ENCODE assay signal across 16 mouse cellular contexts in the genomic region with DNA sequence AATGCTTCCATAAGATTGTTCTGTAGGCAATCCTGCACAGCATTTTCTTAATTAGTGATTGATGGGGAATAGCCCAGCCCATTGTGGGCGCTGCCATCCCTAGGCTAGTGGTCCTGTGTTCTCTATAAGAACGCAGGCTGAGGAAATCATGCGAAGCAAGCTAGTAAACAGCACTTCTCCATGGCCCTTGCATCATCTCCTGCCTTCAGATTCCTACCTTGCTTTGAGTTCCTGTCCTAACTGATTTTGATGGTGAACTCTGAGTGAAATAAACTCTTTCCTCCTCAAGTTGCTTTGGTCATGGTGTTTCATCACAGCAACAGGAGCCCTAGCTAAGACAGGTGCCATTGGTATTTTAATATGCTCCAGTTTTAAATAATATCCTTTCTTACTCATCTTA.
"Had no signal": no experiment of that assay in that cellular context is flagged by ENCODE, and none has a peak within 500 bp of the region (broad histone marks: within the 10 kb centered on the region; RNA-seq: fewer than 3 reads in every experiment).

No protein-coding gene starts in this region.

- DNase-seq: gastrocnemius, postnatal 14 days; gastrocnemius, postnatal 36 days; heart, adult 18-20 months; heart, postnatal 10 days; heart, postnatal 4 days; kidney, adult 11 months; kidney, adult 2 months; kidney, adult 9 months; kidney, postnatal 14 days; kidney, postnatal 36 days; layer of hippocampus, adult 9-11 months; layer of hippocampus, postnatal 36 days; left cerebral cortex, postnatal 4 days had no signal

- ATAC-seq: hindbrain, postnatal 0 days; intestine, embryonic 16.5 days; liver, embryonic 12.5 days had no signal
